28 mouse cellular contexts compared by ENCODE assay signal in the genomic region with DNA sequence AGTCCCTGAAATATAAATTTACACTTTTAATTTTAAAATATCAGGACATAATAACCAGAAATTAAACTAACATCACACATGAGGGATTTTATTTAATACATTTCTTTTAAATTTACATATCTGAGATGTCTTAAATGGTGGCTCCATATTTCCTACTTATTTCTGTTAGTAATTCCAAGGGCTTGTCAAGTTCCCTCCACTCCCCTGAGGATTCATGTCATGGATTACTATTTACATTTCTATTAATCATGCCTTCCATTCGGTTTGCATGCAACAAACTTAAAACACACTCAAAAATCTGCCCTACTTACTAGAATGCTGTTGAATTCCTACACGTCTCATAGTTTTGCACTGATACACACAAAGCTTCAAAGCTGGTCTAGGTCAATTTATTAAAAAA.
A peak's percentile ranks its signal among the peaks of the same experiment; 100 is the strongest.
DNase-seq lines count a peak whose midpoint lies in the region; ATAC-seq and TF ChIP-seq lines count a peak whose summit lies in the region.
"Had no signal": no experiment of that assay in that cellular context is flagged by ENCODE, and none has a peak within 500 bp of the region (broad histone marks: within the 10 kb centered on the region; RNA-seq: fewer than 3 reads in every experiment).

No protein-coding gene starts in this region.

- WGBS in hindbrain, embryonic 11.5 days: 70% methylated on average over 2 of the region's 2 CpGs
- 65% methylated on average over 2 of the region's 2 CpGs for WGBS in hindbrain, embryonic 14.5 days
- WGBS in midbrain, embryonic 13.5 days: 37% methylated on average over 2 of the region's 2 CpGs
- 49% methylated on average over 2 of the region's 2 CpGs for WGBS in midbrain, postnatal 0 days

- H3K4me2 ChIP-seq in hindbrain, embryonic 11.5 days (replicated peaks; ENCODE audit: low read depth, low read length): no peak overlapping the region
- no peak overlapping the region for H3K4me2 ChIP-seq in hindbrain, embryonic 14.5 days (replicated peaks)
- no peak overlapping the region for H3K4me2 ChIP-seq in midbrain, embryonic 13.5 days (replicated peaks)
- no peak overlapping the region for H3K4me2 ChIP-seq in midbrain, postnatal 0 days (ENCODE audit: low read depth, low read length, poor library complexity, severe bottlenecking)
- H3K4me2 ChIP-seq: embryonic facial prominence, embryonic 13.5 days; embryonic facial prominence, embryonic 15.5 days; forebrain, embryonic 12.5 days had no signal

- H3K4me3 ChIP-seq in hindbrain, embryonic 11.5 days (ENCODE audit: low read depth, low read length): no peak overlapping the region
- no peak overlapping the region for H3K4me3 ChIP-seq in hindbrain, embryonic 14.5 days (replicated peaks; ENCODE audit: low read length)
- no peak overlapping the region for H3K4me3 ChIP-seq in midbrain, embryonic 13.5 days (replicated peaks)
- no peak overlapping the region for H3K4me3 ChIP-seq in midbrain, postnatal 0 days (ENCODE audit: low read depth, low read length)
- H3K4me3 ChIP-seq: embryonic facial prominence, embryonic 13.5 days; embryonic facial prominence, embryonic 15.5 days; erythroblast, embryonic 14.5 days; forebrain, embryonic 10.5 days; forebrain, embryonic 12.5 days had no signal

- no peak overlapping the region for H3K9ac ChIP-seq in hindbrain, embryonic 11.5 days (ENCODE audit: low read depth, low read length)
- no peak overlapping the region for H3K9ac ChIP-seq in hindbrain, embryonic 14.5 days
- H3K9ac ChIP-seq in midbrain, embryonic 13.5 days (replicated peaks): no peak overlapping the region
- no peak overlapping the region for H3K9ac ChIP-seq in midbrain, postnatal 0 days (replicated peaks; ENCODE audit: low read length, poor library complexity, severe bottlenecking)
- H3K9ac ChIP-seq: embryonic facial prominence, embryonic 13.5 days; embryonic facial prominence, embryonic 15.5 days; forebrain, embryonic 12.5 days had no signal

- no peaks in the 10 kb centered on the region for H3K27me3 ChIP-seq in hindbrain, embryonic 11.5 days (ENCODE audit: control insufficient read depth, insufficient read depth, low read length)
- no peaks in the 10 kb centered on the region for H3K27me3 ChIP-seq in hindbrain, embryonic 14.5 days (ENCODE audit: control insufficient read depth, insufficient read depth, low read length)
- H3K27me3 ChIP-seq in midbrain, embryonic 13.5 days: no peaks in the 10 kb centered on the region
- no peaks in the 10 kb centered on the region for H3K27me3 ChIP-seq in midbrain, postnatal 0 days (ENCODE audit: insufficient read depth, low read length)
- H3K27me3 ChIP-seq: CH12.LX; embryonic facial prominence, embryonic 13.5 days; embryonic facial prominence, embryonic 15.5 days; forebrain, embryonic 12.5 days; Patski had no signal

- no peak for TF ChIP-seq CTCF in midbrain, postnatal 0 days (IDR thresholded peaks at IDR 0.05)
- TF ChIP-seq CTCF in brain, embryonic 14.5 days (IDR thresholded peaks at IDR 0.05; ENCODE audit: borderline replicate concordance, extremely low read depth, insufficient read depth, insufficient read length): no peak

- no peak overlapping the region for H3K27ac ChIP-seq in hindbrain, embryonic 11.5 days (ENCODE audit: low read depth, low read length)
- no peak overlapping the region for H3K27ac ChIP-seq in hindbrain, embryonic 14.5 days
- no peak overlapping the region for H3K27ac ChIP-seq in midbrain, embryonic 13.5 days
- H3K27ac ChIP-seq in midbrain, postnatal 0 days (ENCODE audit: low read depth, low read length): no peak overlapping the region
- H3K27ac ChIP-seq: embryonic facial prominence, embryonic 13.5 days; embryonic facial prominence, embryonic 15.5 days; forebrain, embryonic 10.5 days; forebrain, embryonic 12.5 days had no signal

- DNase-seq in hindbrain, embryonic 11.5 days (ENCODE audit: low spot score): peak; percentile 8
- no peak for DNase-seq in hindbrain, embryonic 14.5 days (ENCODE audit: low spot score)
- no peak for DNase-seq in midbrain, postnatal 0 days (ENCODE audit: low spot score)
- DNase-seq in brain, embryonic 14.5 days (ENCODE audit: low read depth): peak; percentile 40
- DNase-seq: adrenal gland, adult 8-10 months; adrenal gland, postnatal 14 days; adrenal gland, postnatal 36 days; B cell, adult 2 months; cerebellum, adult 11 months; cerebellum, adult 18-20 months; cerebellum, adult 8-10 months; cerebellum, adult 9-11 months; cerebellum, postnatal 14 days; cerebellum, postnatal 36 days; embryo, embryonic 11 days had no signal

- TF ChIP-seq POLR2A in brain, embryonic 14.5 days (IDR thresholded peaks at IDR 0.05; ENCODE audit: borderline replicate concordance, extremely low read depth, insufficient read depth, insufficient read length, poor library complexity, severe bottlenecking): no peak

- no peaks in the 10 kb centered on the region for H3K36me3 ChIP-seq in hindbrain, embryonic 11.5 days (ENCODE audit: control insufficient read depth, insufficient read depth, low read length)
- no peaks in the 10 kb centered on the region for H3K36me3 ChIP-seq in hindbrain, embryonic 14.5 days (replicated peaks; ENCODE audit: control insufficient read depth, insufficient read depth)
- H3K36me3 ChIP-seq in midbrain, embryonic 13.5 days: no peaks in the 10 kb centered on the region
- no peaks in the 10 kb centered on the region for H3K36me3 ChIP-seq in midbrain, postnatal 0 days (ENCODE audit: insufficient read depth, low read length)
- H3K36me3 ChIP-seq: embryonic facial prominence, embryonic 13.5 days; embryonic facial prominence, embryonic 15.5 days; forebrain, embryonic 10.5 days; forebrain, embryonic 12.5 days; G1E had no signal

- H3K9me3 ChIP-seq in hindbrain, embryonic 11.5 days (ENCODE audit: control insufficient read depth, low read length): no peaks in the 10 kb centered on the region
- no peaks in the 10 kb centered on the region for H3K9me3 ChIP-seq in hindbrain, embryonic 14.5 days (ENCODE audit: control insufficient read depth, low read length)
- H3K9me3 ChIP-seq in midbrain, embryonic 13.5 days: no peaks in the 10 kb centered on the region
- no peaks in the 10 kb centered on the region for H3K9me3 ChIP-seq in midbrain, postnatal 0 days (ENCODE audit: low read length)
- H3K9me3 ChIP-seq: embryonic facial prominence, embryonic 13.5 days; embryonic facial prominence, embryonic 15.5 days; forebrain, embryonic 10.5 days; forebrain, embryonic 12.5 days had no signal

- H3K4me1 ChIP-seq in hindbrain, embryonic 11.5 days (replicated peaks; ENCODE audit: control insufficient read depth, insufficient read depth, low read length): no peaks in the 10 kb centered on the region
- no peaks in the 10 kb centered on the region for H3K4me1 ChIP-seq in hindbrain, embryonic 14.5 days (replicated peaks; ENCODE audit: control insufficient read depth, insufficient read depth, low read length)
- no peaks in the 10 kb centered on the region for H3K4me1 ChIP-seq in midbrain, embryonic 13.5 days (replicated peaks)
- H3K4me1 ChIP-seq in midbrain, postnatal 0 days (ENCODE audit: insufficient read depth, low read length): no peaks in the 10 kb centered on the region
- H3K4me1 ChIP-seq: embryonic facial prominence, embryonic 13.5 days; embryonic facial prominence, embryonic 15.5 days; forebrain, embryonic 10.5 days; forebrain, embryonic 12.5 days had no signal

- ATAC-seq in hindbrain, embryonic 11.5 days (ENCODE audit: low FRiP score): no peak
- no peak for ATAC-seq in hindbrain, embryonic 14.5 days (ENCODE audit: low FRiP score)
- ATAC-seq in midbrain, embryonic 13.5 days: 0 out of 2 replicates have a peak, but pooled peaks have one; percentile 48
- ATAC-seq in midbrain, postnatal 0 days (ENCODE audit: low FRiP score): no peak
- ATAC-seq: activated CD4-positive, CD25-positive, alpha-beta regulatory T cell, adult 4 months; CD4-positive, CD25-positive, alpha-beta regulatory T cell, adult 4 months; forebrain, embryonic 14.5 days; forebrain, embryonic 16.5 days; Patski had no signal

Comparison
In these comparisons a context has a peak if more than half of its experiments do, and no peak if none do; other contexts are left out.
1. DNase-seq: peak in hindbrain, embryonic 11.5 days (single experiment) and brain, embryonic 14.5 days (single experiment); none in hindbrain, embryonic 14.5 days (single experiment) and midbrain, postnatal 0 days (single experiment).